Mouse (Mus musculus) hindbrain, embryonic 14.5 days (tissue): ENCODE results near the gene Gys2. TPM values are rescaled to one million over a fixed set of nuclear protein-coding genes. Genes with fewer than 3 reads are reported as not detected.
"Not testable (repeated sequence)": the region's sequence is repeated elsewhere in the genome, so short reads cannot be mapped to it uniquely, and the experiment has no call there.

ENCODE experiments used
- ATAC-seq: fragments of 200-750 bp; cut with Nextera tagmentation; 2 replicates; pipeline ENCODE4 v1.8.0; 2017; ENCODE audit warnings: moderate number of reproducible peaks, mild to moderate bottlenecking, moderate TSS enrichment, moderate library complexity; ENCODE audit not compliant: low FRiP score
- DNase-seq: peaks from one replicate; pipeline ENCODE4 v3.0.0-alpha.2; 2015; ENCODE audit warnings: low spot score
- H3K27ac ChIP-seq: fragments of 300-500 bp; sonication (generic); 2 replicates; pipeline ENCODE4 v1.5.1; 2014; ENCODE audit warnings: mild to moderate bottlenecking, moderate library complexity
- H3K27me3 ChIP-seq: fragments of 300-500 bp; sonication (generic); 2 replicates; pipeline ENCODE4 v1.6.1; 2014; ENCODE audit warnings: mild to moderate bottlenecking, low read length, mixed read lengths; ENCODE audit not compliant: control insufficient read depth, insufficient read depth
- H3K36me3 ChIP-seq: fragments of 300-500 bp; sonication (generic); replicated peaks from 2 replicates; pipeline ENCODE4 v1.6.1; 2014; ENCODE audit not compliant: control insufficient read depth, insufficient read depth
- H3K4me1 ChIP-seq: fragments of 300-500 bp; sonication (generic); replicated peaks from 2 replicates; pipeline ENCODE4 v1.6.1; 2014; ENCODE audit warnings: antibody characterized with exemption, low read length, mixed read lengths; ENCODE audit not compliant: control insufficient read depth, insufficient read depth
- H3K4me2 ChIP-seq: fragments of 300-500 bp; sonication (generic); replicated peaks from 2 replicates; pipeline ENCODE4 v1.6.1; 2014; ENCODE audit warnings: mild to moderate bottlenecking, moderate library complexity
- H3K4me3 ChIP-seq: fragments of 300-500 bp; sonication (generic); replicated peaks from 2 replicates; pipeline ENCODE4 v1.5.1; 2014; ENCODE audit warnings: mild to moderate bottlenecking, low read length
- H3K9ac ChIP-seq: fragments of 300-500 bp; sonication (generic); 2 replicates; pipeline ENCODE4 v1.6.1; 2014
- H3K9me3 ChIP-seq: fragments of 300-500 bp; sonication (generic); 2 replicates; pipeline ENCODE4 v1.6.1; 2016; ENCODE audit warnings: low read length; ENCODE audit not compliant: control insufficient read depth
- WGBS: fragments of 180-500 bp; shearing (Covaris S2); extraction: QIAGEN DNeasy Blood & Tissue Kit; methylation state at CpG from one replicate; pipeline ENCODE4 v1.1.7; 2014; 5-methylcytosine and 5-hydroxymethylcytosine counted together
- polyA plus RNA-seq: library from polyadenylated mRNA; unstranded; fragments of >200 nt; fragmentation: Nextera tagmentation; extraction: Ambion mirVana; gene quantifications from 2 replicates; pipeline ENCODE4 v1.2.1, GENCODE M21; 2014

Gys2 gene
- polyA plus RNA-seq, 1 experiment from 2014 or later, result 0.07 TPM

DNA sequence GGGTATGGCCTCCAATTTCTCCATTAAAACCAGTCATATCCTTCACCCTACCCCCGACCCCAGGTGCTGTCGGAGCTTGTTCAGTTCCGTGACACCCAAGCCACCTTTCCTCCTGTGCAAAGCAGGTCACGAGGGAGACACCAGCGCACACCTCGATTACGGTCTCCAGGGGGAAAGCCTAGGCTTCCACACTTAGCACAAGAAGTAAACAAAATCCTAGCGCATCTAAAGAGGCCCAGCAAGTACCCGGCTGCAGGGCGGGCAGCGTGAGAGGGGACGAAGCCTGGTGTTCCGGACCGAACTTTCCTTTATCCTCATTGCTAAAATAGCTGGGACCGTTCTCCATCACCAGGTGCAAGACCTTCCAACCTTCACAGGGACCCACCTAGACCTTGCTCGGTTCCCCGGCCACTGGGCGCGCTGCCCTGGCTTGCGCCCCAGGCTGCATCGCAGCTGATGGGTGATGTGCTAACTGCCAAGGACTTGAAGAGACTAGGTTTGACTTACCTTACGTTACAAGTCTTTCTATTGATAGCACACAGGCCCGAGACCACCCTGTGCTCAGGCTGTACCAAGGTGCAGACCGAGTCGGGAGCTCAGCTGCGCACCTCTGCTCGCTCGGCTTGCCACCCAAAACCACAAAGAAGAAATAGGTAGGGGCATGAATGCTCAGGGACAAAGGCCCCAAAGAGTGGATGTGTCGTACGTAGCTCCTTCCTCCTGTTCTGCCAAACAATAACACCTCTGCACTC lies 34.3 kb upstream of the Gys2 start:
- H3K4me2 ChIP-seq, result peak overlapping the region; percentile 93
- 0 out of 2 replicates have a peak, but pooled peaks cover 14% of the 10 kb centered on the region for H3K27me3 ChIP-seq
- peak; percentile 71 for ATAC-seq
- H3K9ac ChIP-seq, result peak overlapping the region; percentile 74
- peaks cover 20% of the 10 kb centered on the region for H3K4me1 ChIP-seq
- peak overlapping the region; percentile 59 for H3K4me3 ChIP-seq
- DNase-seq, result peak; percentile 45
- under 1% methylated on average over 30 of the region's 30 CpGs for WGBS
- H3K27ac ChIP-seq, result peak overlapping the region; percentile 63
- H3K9me3 ChIP-seq, result no peaks in the 10 kb centered on the region
- peaks cover 8% of the 10 kb centered on the region for H3K36me3 ChIP-seq

DNA sequence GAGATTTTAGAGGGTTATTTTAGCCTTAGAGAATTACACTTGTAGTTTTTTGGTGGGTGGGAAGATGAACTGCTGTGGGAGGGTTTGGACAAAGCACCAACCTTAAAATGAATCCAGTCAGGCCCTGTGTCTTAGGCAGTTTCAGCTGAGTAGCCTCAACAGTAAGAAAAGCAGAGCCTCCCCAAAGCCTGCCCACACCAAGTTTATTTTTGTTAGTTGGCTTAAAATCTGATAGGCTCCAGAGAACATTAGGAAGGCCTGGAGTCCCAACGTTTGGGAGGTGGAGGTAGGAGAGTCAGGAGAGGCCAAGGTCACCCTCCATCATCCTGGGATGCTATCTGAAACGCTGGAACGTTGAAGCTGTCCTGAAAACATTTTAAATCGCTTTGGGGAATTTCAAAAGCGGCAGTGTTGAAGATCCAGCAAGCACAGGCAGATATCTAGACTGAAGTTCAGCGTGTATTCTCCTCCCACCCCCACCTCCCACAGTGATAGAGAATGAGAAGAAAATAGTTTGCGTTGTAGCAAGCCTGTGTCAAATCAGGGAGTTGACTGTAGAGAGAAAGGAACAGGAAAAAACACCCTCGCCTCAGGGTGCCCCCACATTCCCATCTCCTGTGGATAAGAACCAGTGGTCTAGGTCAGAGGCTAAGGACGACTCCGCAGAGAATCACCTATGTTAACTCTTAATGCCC lies 33.6 kb upstream of the Gys2 start:
- H3K9me3 ChIP-seq, result no peaks in the 10 kb centered on the region
- peak overlapping the region; percentile 74 for H3K9ac ChIP-seq
- no peak for ATAC-seq
- peaks cover 14% of the 10 kb centered on the region for H3K36me3 ChIP-seq
- whole genome bisulfite sequencing, result 8% methylated on average over 10 of the region's 10 CpGs
- H3K4me1 ChIP-seq, result peaks cover 20% of the 10 kb centered on the region
- peak overlapping the region; percentile 93 for H3K4me2 ChIP-seq
- DNase-seq, result no peak
- no peak overlapping the region for H3K27ac ChIP-seq
- H3K4me3 ChIP-seq, result peak overlapping the region; percentile 59
- 0 out of 2 replicates have a peak, but pooled peaks cover 14% of the 10 kb centered on the region for H3K27me3 ChIP-seq

DNA sequence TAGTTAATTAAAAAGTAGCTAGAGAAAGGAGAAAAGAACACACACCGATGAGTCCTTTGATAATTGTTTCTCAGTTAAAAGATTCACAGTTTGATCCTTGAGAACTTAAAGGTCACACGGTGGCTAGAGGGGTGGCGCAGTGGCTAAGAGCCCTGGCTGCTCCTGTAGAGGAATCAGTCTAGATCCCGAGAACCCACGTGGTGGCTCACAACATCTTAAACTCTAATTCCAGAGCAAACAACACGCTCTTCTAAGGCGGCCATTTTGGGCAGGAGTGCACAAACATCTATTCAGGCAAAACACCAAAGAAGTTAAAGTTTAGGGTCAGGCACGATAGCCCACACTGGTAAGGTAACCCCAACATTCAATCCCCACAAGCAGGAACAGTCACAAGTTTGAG lies 30.7 kb upstream of the Gys2 start:
- Histone ChIP-seq H3K4me2 (0 out of 2 replicates have a peak overlapping the region, but pooled peaks have one; percentile 10), H3K36me3 (peaks cover 37% of the 10 kb centered on the region), H3K4me3 (no peak overlapping the region), H3K9me3 (no peaks in the 10 kb centered on the region), H3K27me3 (no peaks in the 10 kb centered on the region), H3K4me1 (peaks cover 20% of the 10 kb centered on the region), H3K9ac (no peak overlapping the region), H3K27ac (no peak overlapping the region)
- ATAC-seq, result no peak
- 79% methylated on average over 8 of the region's 8 CpGs for WGBS
- no peak for DNase-seq

DNA sequence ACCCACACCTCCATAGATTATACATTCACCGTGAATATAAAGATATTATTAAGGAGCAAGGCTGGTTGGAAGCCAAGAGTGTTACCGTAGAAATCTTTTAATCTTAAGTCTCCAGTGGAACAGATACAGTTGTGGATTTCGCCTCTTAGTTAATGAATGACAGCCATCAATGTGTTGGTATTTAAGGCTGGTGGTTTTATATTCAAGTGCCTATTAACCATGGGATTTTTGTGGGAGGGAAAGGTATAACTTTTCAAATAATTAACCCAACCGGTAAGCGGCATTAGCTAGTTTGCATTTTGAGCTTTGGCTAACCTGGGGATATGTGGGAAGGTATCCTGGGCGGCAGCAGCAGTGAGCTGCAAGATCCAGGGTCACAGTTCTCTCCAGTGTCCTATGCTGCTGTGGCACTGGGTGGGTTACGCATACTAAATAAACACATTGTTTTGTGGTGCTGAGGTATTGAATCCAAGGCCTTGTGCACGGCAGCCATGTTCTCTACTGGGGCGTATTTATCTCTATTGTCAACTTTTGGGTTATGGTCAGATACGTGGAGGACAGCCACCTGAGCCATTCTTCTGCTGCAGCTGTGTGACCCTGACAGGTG lies 29.7 kb upstream of the Gys2 start:
- no peaks in the 10 kb centered on the region for H3K9me3 ChIP-seq
- no peak for DNase-seq
- no peak for ATAC-seq
- H3K4me1 ChIP-seq, result peaks cover 15% of the 10 kb centered on the region
- WGBS, result 88% methylated on average over 10 of the region's 10 CpGs
- no peak overlapping the region for H3K9ac ChIP-seq
- H3K36me3 ChIP-seq, result peaks cover 47% of the 10 kb centered on the region
- H3K4me3 ChIP-seq, result no peak overlapping the region
- no peak overlapping the region for H3K27ac ChIP-seq
- no peak overlapping the region for H3K4me2 ChIP-seq
- H3K27me3 ChIP-seq, result no peaks in the 10 kb centered on the region

DNA sequence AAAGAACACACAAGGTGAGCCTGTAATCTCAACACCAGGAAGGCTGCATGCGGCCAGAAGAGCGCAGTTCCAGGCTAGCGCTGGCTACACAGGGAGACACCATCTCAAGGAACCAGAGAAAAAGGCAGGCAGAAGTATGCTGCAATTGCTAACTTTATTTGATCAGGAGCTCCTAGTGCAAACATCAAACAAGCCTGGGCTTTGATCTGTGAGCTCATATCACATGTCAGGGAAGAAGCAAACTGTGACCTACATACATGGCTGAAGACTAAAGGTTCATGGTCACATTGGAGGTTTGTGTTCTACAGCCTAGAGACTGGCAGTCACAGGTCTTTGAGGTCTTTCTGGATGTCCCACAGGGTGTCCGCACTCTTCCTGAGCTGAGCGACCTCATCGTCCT lies 17.2 kb upstream of the Gys2 start:
- H3K9me3 ChIP-seq, ATAC-seq, H3K9ac ChIP-seq, H3K4me2 ChIP-seq, H3K4me3 ChIP-seq, H3K27ac ChIP-seq, DNase-seq, H3K4me1 ChIP-seq, H3K27me3 ChIP-seq: not testable (repeated sequence)
- 94% methylated on average over 6 of the region's 6 CpGs for WGBS
- H3K36me3 ChIP-seq, result peaks cover 84% of the 10 kb centered on the region

DNA sequence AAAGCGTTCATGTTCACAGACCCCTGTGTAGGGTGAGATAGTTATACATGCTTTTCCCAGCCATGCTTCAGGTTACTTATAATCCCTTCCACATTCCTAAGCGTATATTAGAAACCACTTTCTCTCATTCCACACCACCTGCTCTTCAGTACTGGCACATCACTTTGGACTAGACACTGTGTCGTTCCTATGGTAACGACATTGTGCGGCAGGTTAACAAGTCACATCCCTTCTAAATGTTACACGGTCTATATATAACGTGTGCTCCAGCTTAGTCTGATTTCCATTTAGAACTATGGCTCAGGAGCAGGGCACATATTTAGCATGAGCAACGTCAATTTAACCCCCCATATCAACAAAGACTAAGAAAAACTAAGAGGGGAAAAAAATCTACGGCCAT lies 14.7 kb upstream of the Gys2 start:
- Histone ChIP-seq H3K4me3 (no peak overlapping the region), H3K27me3 (no peaks in the 10 kb centered on the region), H3K9me3 (peaks cover 10% of the 10 kb centered on the region; the same call in 1 of the 2 replicates), H3K27ac (no peak overlapping the region), H3K36me3 (peaks cover 69% of the 10 kb centered on the region), H3K9ac (no peak overlapping the region), H3K4me2 (no peak overlapping the region), H3K4me1 (no peaks in the 10 kb centered on the region)
- DNase-seq (no peak), ATAC-seq (no peak)
- WGBS, result 89% methylated on average over 9 of the region's 9 CpGs

DNA sequence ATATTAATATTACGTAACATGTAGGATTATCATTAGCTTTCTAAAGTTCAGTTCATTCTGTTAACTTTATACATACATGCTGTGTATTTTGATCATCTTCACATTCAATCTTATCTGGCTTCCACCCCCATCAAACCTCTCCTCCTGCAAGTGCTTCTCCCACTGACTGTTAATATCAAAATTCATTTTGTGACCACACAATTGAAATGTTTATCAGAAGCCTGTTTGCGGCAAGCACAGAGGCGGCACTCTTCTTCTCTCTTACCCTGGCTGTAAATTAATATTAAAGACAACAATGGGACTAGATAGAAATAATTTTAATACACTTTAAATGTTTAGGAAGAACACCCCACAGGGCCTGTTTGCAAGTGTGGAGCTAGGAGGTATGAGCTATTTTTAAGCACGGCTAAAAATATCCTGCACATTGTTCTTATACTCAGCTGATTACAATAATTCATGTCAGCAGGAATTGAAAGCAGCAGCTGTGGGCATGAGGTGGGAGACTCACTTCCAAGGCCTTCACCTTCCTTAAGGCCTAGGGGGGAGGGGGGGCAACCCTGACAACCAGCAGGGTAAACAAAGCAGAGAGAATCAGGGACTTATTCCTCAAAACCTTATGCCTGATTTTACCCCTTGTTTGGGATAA lies 12.7 kb upstream of the Gys2 start:
- no peak for DNase-seq
- H3K4me3 ChIP-seq, result no peak overlapping the region
- no peak overlapping the region for H3K9ac ChIP-seq
- 89% methylated on average over 4 of the region's 4 CpGs for WGBS
- no peak overlapping the region for H3K4me2 ChIP-seq
- peaks cover 10% of the 10 kb centered on the region; the same call in 1 of the 2 replicates for H3K9me3 ChIP-seq
- no peak overlapping the region for H3K27ac ChIP-seq
- peaks cover 50% of the 10 kb centered on the region for H3K36me3 ChIP-seq
- no peak for ATAC-seq
- no peaks in the 10 kb centered on the region for H3K27me3 ChIP-seq
- H3K4me1 ChIP-seq, result no peaks in the 10 kb centered on the region

DNA sequence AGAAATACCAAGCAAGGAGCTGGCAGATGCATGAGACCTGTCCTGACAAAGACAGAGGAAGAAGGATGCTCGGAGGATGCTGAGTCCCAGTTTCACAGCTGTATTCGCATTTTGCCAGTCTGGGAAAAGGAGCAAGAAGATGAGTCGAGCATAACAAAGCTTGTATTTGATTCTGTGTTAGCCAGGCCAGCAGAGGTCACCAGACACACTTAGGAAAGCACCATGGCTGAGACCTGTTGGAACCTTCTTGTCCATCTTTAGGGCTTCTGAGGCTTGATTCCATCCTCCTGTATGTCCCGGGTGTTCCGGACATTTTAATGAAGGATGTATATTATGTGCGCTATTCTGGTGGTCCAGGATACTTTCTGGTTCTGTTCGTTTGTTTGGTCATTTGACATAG lies 4.3 kb upstream of the Gys2 start:
- no peak overlapping the region for H3K9ac ChIP-seq
- ATAC-seq, result no peak
- no peak overlapping the region for H3K4me3 ChIP-seq
- no peaks in the 10 kb centered on the region for H3K36me3 ChIP-seq
- H3K4me1 ChIP-seq, result no peaks in the 10 kb centered on the region
- WGBS, result 83% methylated on average over 7 of the region's 7 CpGs
- H3K9me3 ChIP-seq, result no peaks in the 10 kb centered on the region
- no peak for DNase-seq
- no peak overlapping the region for H3K27ac ChIP-seq
- H3K27me3 ChIP-seq, result no peaks in the 10 kb centered on the region
- no peak overlapping the region for H3K4me2 ChIP-seq

DNA sequence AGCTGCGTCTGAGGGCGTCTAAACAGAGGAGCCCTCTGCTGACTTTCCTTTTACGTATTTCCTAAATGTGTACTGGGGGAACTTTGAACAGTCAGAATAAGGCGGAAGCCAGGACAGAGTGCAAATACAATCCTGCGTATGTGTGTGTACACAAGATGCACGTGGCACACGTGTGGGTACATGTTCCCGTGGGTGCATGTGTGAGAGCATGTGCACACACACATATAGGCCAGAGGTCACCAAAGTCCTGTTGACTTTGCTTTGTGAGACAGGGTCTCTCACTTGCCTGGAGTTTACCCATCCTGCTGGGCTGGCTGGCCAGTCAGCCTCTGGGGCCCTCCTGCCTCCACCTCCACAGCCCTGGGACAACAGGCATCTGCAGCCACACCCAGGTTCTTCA lies 1.8 kb downstream of the Gys2 start:
- no peaks in the 10 kb centered on the region for H3K4me1 ChIP-seq
- no peak overlapping the region for H3K4me2 ChIP-seq
- no peak for ATAC-seq
- 92% methylated on average over 8 of the region's 8 CpGs for WGBS
- DNase-seq, result no peak
- H3K27me3 ChIP-seq, result no peaks in the 10 kb centered on the region
- no peak overlapping the region for H3K9ac ChIP-seq
- no peaks in the 10 kb centered on the region for H3K9me3 ChIP-seq
- no peak overlapping the region for H3K4me3 ChIP-seq
- H3K27ac ChIP-seq, result no peak overlapping the region
- no peaks in the 10 kb centered on the region for H3K36me3 ChIP-seq
